Mouse (Mus musculus): ENCODE measurements around the gene 1700022I11Rik.

The 1700022I11Rik gene

DNA sequence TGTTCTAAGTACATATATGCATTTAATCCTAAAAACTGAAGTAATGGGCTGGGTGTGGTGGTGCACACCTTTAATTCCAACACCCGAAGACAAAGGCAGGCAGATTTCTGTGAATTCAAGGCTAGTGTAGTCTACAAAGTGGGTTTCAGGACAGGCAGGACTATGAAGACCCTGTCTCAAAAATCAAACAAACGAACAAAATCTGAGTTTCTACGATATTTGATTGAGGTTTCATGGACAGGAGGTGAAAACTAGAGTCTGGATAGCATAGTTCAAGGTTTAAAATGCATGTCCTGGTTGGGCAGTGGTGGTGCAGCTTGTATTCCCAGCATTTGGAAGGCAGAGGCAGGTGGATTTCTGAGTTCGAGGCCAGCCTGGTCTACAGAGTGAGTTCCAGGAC is at the start of gene 1700022I11Rik:
Gene 1700022I11Rik (plus strand): TSS at position 301 of the 400 bp plus-strand sequence.
- no peak for DNase-seq (ENCODE audit: low spot score in 2 of 2)

DNA sequence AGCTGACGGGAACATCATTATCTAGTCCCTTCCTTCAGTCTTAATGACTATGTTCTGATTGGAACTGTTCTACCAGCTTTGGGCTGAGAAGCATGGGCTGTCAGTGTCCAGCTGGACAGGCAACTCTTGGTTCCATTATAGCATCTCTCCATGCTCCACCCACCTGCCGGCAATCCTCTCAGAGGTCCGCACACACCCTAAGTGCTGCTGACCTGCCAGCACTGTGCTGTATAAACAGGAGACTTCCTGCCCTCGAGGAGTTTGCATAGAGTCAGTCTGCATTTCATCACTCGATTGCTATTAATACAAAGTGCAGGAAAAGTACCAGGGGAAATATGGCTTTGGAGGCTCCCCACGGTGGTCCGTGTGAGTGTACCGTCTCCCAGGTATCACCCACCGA is 48.7 kb upstream of the 1700022I11Rik start:
- no peak for DNase-seq (ENCODE audit: low spot score in 2 of 2)

DNA sequence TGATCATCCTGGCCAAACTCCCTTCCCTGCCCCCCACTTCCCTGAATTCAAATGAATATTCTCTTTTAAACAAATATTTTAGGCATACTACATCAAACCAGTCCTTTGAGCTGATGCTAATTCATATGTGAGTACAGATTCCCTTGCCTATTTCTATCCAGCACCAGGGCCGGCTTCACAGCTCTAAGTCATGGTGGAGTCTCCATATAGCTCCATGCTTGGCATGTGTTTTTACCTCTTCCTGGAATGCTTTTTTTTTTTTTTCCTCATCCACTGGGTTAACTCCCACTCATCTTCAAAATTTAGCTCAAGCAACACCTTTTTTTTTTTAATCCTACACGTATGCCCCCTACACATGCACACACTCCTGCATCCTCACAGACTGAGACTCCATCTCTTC is 47.9 kb upstream of the 1700022I11Rik start:
- DNase-seq (ENCODE audit: low spot score in 2 of 2), result peak in 1 of 2 experiments; percentile 39

DNA sequence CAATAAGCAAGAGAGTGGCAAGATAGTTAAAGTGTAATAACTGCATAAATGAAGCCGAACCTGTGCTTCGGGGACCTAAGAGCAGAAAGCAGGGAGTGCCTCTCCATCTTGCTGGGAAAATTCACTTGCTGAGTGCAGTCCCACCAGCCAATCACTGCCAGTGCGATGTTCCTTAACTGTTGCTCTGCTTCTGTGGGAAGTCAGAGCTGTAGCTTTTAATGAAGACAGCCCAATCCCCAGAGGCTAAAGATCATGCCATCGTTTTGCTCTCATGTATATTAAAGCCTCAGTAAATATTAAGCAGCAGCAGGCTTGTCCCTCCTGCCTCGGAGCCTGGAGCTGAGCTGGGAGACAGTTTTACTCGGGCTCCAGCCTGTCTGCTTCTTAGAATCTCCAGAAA is 47.3 kb upstream of the 1700022I11Rik start:
- DNase-seq (ENCODE audit: low spot score in 2 of 2), result peak in 1 of 2 experiments; percentile 35

DNA sequence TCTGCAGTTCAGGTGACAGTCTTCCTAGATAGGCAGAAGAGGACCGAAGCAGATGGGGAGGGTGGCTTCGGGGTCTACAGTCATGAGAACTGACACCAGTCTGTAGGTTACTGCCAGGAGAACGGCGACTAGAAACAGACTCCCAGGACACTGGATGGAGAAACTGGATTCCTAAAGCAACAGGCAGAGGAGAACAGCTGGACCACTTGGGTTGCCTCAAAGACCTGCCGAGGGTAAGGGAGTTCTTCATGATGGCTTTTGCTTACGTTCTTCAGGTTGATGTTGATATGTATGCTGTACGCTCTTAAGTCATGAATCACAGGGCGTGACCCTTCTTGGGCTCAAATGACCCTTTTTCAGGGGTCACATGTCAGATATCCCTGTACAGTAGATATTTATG is 46.9 kb upstream of the 1700022I11Rik start:
- peak; percentile 1 to 2 for DNase-seq (ENCODE audit: low spot score in 2 of 2)

DNA sequence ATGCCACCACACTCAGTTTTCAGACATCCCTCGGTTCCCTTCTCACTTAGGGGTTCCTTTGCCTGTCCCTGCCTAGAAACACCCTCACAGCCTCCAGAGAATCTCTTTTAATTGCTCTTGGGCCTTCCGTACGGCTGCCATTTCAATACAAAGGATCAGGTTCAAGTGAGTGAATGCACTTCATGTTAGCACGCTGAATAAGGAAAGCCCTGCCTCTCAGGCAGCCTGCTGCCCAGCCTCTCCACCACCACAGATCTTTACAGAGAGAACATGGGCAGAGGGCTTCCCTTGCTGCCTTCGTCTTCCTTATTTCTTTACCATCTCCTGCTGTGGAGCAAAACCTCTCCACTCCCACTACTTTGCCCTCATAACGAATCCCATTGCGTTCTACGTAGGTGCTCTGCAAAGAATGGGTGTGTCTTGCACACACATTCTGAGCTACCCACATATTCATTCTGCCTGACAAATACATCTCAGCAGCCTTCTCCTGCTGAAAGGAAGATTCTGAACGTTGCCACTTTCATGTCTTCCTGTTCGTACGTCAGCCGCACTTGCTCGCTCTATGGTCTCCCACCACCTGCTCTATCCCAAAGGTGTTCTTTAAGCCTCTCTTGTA is 45.2 kb upstream of the 1700022I11Rik start:
- DNase-seq (ENCODE audit: low spot score in 2 of 2), result peak; percentile 43 to 44

DNA sequence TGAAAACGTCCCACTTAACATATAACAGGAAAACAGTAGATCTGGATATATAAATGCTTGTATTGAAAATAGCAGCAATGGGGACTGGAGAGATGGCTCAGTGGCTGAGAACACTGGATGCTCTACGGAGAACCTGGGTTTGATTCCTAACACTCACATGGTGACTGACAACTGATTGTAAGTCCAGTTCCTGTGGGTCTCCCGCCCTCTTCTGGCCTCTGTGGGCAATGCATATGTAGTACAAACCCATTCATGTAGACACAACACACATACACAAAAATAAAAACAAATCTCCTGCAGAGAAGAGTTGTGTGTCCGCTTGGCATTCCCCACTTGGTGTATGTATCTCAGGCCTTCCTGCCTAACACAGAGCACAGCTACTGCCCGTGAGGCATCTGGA is 41.2 kb upstream of the 1700022I11Rik start:
- DNase-seq (ENCODE audit: low spot score in 2 of 2), result peak in 1 of 2 experiments; percentile 2

DNA sequence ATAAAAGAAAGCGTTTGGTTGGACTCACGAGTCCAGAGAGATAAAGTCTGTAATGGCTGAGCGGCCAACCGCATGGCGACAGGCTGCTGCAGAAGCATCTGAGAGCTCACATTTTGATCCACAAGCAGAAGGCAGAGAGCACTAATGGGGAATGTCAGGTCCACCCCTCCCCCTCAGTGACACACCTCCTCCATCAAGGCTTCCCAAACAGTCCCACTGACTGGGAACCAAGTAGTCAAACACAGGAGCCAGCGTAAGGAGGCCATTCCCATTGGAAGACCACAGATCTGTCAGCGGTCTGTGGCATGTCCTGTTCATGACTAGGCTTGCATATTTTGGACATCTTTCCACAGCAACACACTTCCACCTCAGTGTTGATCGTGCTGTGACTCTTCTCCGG is 40.5 kb upstream of the 1700022I11Rik start:
- DNase-seq (ENCODE audit: low spot score in 2 of 2), result peak in 1 of 2 experiments; percentile 2

DNA sequence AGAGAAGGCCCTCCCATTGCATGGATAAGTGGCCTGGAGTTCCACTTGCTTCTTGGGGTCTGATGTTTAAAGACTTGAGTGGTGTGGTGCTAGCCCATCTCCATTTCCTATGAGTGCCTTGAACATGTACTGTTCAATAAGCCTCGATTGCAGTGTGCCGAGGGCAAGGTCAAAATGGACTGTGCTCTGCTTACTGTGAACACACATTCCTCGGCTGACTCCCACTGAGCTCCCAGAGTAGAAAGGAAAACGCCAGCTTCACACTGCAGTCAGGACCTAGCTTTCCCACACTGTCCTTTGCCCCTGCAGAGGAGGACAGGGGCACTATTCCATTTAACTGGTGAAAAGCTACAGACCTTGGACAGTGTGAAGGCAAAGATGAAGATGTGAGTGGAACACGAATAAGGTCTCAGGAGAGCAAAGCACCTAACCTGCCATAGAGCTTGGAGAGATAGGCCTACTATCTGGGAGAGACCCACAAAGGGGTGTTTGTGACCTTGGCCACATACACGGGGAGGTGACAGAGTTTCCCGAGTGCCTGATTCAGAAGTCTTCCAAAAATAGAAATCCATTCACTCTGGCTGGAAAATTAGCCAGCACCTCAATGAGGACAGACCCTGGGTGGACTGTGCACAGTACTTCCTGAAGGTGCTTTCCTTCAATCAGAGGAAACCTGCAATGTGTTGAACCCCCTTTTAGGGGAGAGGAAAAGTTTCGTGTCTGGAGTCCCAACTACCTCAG is 37.0 kb upstream of the 1700022I11Rik start:
- DNase-seq (ENCODE audit: low spot score in 2 of 2), result peak in 1 of 2 experiments; percentile 1

DNA sequence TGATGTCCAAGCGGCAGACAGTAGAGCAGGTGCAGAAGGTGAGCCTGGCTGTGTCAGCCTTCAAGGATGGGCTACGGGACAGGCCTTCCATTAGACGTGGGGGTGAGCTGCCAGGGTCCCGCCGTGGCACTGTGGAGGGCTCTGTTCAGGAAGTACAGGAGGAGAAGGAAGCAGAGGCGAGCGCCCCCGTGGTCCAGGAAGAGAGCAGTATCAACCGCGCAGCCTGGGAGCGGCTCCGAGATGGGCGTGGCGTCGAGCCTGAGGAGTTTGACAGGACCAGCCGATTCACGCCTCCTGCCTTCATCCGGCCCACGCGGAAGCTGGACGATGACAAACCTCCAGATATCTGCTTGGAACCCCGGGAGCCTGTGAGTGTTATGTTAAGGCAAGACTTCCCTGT is 35.8 kb upstream of the 1700022I11Rik start:
- peak; percentile 68 to 78 for DNase-seq (ENCODE audit: low spot score in 2 of 2)

DNA sequence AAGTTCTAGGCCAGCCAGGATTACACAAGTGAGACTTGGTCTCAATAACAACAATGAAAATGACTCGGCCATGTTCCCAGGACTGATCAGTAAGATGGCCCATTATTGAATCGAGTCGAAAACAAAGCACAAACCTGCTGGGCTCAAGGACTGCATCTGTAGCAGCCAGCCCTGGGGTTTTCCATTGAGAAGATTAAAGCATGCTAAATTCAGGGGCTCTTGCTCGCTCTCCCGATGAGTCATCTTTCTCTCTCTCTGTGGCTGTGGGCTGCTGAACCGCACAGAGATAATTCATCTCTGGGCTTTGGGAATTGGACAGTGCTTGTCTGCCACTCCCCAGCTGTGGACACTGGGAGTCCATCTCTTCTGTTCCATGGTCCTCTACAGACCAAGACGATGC is 28.0 kb upstream of the 1700022I11Rik start:
- DNase-seq (ENCODE audit: low spot score in 2 of 2), result peak in 1 of 2 experiments; percentile 62

DNA sequence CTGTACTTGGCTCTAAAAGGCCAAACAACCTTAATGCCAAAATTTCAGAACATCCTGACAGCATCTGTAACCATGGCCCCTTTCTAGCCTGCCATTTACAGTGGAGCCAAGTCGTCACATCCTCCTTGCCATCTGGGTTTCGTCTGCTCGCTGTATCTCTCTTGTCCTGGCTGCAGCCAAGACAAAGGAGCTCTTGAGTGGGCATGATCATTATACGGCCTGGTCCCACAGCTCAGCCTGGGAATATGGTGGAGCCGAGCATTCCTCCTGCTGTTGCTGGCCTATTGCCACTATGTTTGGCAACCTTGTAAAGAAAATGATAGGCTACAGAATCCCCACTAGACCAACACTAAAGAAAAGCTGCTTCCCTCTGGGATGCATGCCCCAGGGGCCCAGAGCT is 26.1 kb upstream of the 1700022I11Rik start:
- no peak for DNase-seq (ENCODE audit: low spot score in 2 of 2)

DNA sequence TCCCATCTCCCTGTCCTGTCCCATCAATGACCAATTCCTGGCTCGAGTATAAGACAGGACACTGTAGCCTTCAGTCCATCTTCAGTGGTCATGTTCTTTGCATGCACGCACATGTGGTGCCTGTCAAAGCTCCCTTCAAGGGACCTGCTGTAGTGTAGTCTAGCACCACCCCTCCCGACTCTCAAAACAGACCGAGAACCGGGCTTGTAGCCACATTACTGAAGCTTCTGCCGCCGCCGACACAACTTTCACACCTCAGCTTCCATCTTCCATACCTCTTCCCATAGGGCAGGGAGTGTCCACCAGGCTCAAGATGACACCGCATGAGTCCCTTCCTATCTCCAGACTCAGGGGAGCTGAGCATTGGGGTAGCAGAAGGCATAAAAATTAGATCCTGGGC is 25.2 kb upstream of the 1700022I11Rik start:
- DNase-seq (ENCODE audit: low spot score in 2 of 2), result no peak

DNA sequence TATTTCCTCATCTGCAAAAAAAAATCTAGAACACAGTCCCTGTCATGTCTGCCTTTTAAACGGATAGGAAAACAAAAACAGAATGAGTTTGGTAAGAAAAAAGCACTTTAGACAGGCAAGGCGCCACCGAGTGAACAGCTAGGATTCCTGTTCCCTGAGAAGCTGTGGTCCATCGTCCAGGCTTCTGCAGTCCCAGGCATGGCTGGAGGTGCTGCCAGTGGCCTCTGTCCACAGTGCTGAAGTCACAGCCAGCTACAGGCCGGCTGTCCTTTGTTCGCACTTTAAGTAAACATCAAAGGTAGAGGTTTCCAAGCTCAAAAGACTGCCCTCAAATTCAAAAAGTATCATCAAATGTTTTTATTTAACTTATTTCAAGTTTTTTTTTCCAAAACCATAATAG is 24.4 kb upstream of the 1700022I11Rik start:
- DNase-seq (ENCODE audit: low spot score in 2 of 2), result no peak

DNA sequence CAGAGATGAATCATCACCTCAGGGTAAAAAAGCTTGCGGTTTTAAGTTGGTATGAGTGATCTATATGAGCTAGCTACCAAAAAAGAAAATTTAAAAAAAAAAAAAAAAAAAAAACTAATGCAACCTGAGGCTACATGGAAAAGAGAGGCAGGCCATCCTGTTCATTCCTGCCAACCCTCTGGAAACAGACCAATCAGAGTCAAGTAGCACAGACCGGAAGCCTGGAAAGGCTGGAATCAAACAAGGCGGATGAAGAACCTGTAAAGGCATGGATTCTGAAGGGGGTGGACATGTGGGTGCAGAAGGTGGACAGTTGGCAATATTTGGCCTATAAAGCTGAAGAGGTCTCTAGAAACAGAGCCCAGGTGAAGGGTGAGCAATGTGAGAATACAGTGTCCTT is 24.0 kb upstream of the 1700022I11Rik start:
- no peak for DNase-seq (ENCODE audit: low spot score in 2 of 2)

DNA sequence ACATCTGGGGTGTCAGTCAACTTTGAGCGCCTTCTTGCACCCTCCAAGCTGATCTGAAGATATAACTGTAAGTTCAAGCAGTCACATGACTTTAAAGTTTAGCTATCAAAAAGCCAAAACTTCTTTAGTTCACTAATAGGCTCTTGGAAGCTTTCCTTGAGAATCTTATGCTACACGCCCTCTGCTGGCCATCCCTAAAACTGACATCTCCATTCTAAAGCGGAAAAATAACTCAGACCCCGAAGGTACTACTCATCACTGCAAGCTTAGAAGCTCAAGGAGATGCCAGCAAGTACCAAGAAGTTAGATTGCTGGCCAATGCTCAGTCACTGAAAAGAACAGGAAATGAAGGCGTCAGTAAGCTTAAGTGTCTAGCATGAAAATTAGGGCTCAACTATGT is 23.5 kb upstream of the 1700022I11Rik start:
- DNase-seq (ENCODE audit: low spot score in 2 of 2), result peak; percentile 85 to 89

DNA sequence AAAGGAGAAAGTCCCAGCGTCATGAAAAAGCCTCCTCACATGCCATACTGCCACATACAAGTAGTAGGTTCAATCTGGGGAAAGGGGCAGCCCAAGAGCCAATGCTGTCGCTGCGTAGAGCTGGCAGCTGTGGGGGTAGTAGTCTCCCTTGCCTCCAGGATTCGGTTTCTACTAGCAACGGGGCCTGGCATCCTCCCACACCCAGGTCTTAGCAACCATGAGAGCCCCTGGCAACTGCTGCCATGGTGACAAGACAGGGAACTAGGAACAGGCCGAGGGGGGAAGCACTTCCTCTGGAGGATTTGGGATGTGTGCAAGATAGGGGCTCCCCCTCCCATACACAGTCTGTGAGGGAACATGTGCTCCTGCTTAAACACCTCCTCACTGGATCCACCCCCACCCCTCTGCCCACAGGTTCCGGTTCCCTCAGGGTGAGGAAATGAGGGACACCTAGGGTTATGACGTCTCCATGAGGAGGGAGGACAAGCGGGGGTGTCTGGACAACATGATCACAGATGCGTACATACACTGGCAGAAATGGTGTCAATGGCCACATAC is 22.6 kb upstream of the 1700022I11Rik start:
- DNase-seq (ENCODE audit: low spot score in 2 of 2), result peak; percentile 92

DNA sequence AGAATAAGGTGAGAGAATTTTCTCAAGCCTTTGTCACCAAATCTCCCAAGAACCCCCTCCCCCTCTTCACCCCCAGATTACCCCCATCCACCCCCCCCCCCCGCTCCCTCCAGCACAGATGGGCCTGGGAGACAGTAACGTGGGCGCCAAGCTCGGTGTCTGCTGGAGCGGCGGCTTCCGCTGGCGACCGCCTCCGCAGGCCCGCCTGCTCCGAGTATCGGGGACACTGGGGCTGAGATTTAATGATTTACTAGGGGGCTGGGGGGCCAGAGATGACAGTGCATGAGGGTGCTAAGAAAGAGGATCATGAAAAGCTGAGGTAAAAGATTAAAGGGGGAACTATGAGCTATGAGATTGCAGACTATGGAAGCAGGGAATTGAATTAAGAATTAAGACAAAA is 20.9 kb upstream of the 1700022I11Rik start:
- DNase-seq (ENCODE audit: low spot score in 2 of 2), result peak; percentile 59 to 64

DNA sequence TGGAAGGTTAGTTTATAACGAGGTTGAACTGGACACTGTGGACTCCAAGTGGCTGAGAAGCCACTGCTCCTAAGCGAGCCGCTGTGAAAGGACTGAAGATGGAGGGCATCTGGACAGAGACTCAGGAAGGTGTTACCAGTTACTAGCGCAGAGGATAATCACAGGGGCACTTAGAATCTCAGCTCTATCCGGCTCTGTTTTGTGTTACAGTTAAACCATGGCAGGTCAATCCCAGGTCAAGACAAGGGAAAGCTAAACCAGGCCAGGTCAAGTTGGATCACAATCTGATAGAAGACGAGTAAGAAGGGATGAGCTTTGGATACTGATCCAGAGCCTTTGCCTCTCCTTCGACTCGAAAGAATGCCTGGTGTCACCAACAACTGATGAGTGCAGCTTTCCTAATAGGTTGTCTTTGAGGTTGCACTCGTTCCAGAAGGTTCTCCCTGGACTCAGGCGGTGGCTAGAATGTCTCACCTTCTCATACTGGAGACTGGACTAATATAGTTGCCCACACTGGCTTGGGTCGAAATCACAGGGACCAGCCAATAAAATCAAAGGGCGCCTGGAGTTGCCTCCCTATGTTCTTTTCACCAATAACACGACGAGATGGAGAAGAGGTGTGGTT is 20.2 kb upstream of the 1700022I11Rik start:
- no peak for DNase-seq (ENCODE audit: low spot score in 2 of 2)

DNA sequence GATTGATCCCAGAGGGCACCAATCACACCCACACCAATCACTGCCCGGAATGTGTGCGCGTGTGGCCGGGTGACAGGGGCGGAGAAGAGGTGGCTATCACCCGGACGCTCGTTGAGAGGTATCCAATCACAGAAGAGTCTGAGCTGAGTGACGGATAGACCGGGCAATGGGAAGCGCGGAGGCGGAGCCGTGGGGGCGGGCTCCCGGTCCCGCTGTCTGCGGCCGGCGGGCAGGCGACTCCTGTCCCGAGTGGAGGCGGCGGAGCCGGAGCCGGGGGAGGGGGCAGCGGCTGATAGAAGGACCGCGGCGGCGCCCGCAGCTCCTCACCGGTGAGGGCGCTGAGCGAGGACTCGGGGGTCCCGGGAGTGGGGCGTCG is 19.7 kb upstream of the 1700022I11Rik start, which contains the start of gene Dnajb5:
Gene Dnajb5 (plus strand): TSS at position 139 of the 376 bp plus-strand sequence.
- DNase-seq (ENCODE audit: low spot score in 2 of 2), result peak; percentile 98 to 100

DNA sequence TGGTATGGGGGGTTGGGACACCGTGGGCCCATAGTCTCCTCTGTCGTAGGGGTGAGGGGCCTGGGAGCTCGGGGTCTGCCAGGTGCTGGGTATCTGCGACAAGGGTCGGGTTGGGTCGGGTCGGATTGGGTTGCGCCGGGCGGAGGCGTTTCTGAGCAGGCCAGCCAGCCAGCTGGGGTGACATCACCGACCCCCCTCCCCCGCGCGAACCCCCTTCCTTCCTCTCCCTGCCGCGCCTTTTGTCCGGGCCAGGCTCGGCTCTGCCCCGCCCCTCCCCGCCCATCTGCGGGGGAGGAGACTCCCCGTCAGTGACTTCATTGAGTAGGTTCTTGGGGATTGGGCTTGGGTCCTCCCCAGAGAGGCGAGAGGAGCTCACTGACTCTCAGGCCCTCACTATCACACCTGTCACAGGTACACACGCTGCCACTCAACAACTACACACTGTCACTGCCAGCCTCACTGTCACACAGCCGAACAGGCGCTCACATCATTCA is 19.3 kb upstream of the 1700022I11Rik start:
- peak; percentile 87 to 90 for DNase-seq (ENCODE audit: low spot score in 2 of 2)
